Mouse (Mus musculus) gastrocnemius, postnatal 14 days (tissue): ENCODE measurements around the gene Tmem30b. TPM values are rescaled to one million over a fixed set of nuclear protein-coding genes. Genes with fewer than 3 reads are reported as not detected.

Experiments
- total RNA-seq, 2 experiments: library from RNA; stranded (reverse); gene quantifications; 2 replicates each; pipeline ENCODE4 v1.2.3; 2021

The Tmem30b gene
- total RNA-seq, 2 experiments from 2014 or later: 0.80 to 0.96 TPM

Other genes with a start within 250 kb of the Tmem30b start
- gene Prkch, start 38.4 kb upstream of the Tmem30b start, total RNA-seq: 10 to 100 TPM in 1 of 2 experiments, 1 to 10 TPM in 1; 9.0 to 12.5 TPM